Mouse (Mus musculus): ENCODE data around the gene Ywhae.

GRCm38 (mm10) chr11:75758553-75758952, 25.9 kb downstream of the Ywhae start:
- TF ChIP-seq POLR2AphosphoS5 (IDR thresholded peaks at IDR 0.05; ENCODE audit: insufficient replicate concordance, low read depth, low read length) (no peak), CTCF (IDR thresholded peaks at IDR 0.05; ENCODE audit: low read depth, low read length) (no peak), GATA1 (IDR thresholded peaks at IDR 0.05; ENCODE audit: borderline replicate concordance, low read length) (no peak), GATA2 (IDR thresholded peaks at IDR 0.05; ENCODE audit: borderline replicate concordance, low read depth, low read length) (no peak), TAL1 (conservative IDR thresholded peaks at IDR 0.05; ENCODE audit: low read depth, low read length) (no peak)

Data from G1E (cell line).